In the genomic region with DNA sequence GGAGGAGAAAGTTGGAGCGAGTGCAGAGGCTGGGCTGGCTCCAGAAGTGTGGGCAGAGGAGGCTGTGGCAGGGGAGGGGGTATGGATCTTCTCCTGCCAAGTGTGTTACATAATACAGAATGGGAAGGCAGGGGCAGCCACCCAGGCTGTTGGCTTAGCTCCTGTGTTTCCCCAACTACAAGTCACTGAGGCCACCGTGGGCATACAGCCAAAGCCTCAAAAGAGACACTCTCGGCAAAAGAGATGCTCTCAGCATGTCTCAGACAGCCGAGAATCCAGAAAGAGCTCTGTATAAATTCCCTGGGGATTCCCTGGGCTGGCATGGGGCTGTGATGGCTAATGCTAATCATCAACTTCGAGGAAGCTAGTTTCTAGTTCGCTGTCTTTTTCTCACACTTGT, we compare ENCODE assay signal across 9 mouse cellular contexts.
DNase-seq lines count a peak whose midpoint lies in the region; ATAC-seq lines count a peak whose summit lies in the region.
"Had no signal": no experiment of that assay in that cellular context is flagged by ENCODE, and none has a peak within 500 bp of the region (broad histone marks: within the 10 kb centered on the region; RNA-seq: fewer than 3 reads in every experiment).

No protein-coding gene starts in this region.

- H3K4me3 ChIP-seq in forebrain, embryonic 16.5 days (replicated peaks; ENCODE audit: low read length), result no peak overlapping the region
- H3K4me3 ChIP-seq in forebrain, embryonic 11.5 days (ENCODE audit: low read depth, low read length), result no peak overlapping the region
- H3K4me3 ChIP-seq in embryonic facial prominence, embryonic 15.5 days (replicated peaks), result no peak overlapping the region
- H3K4me3 ChIP-seq: myocyte had no signal

- no peak overlapping the region for H3K27ac ChIP-seq in forebrain, embryonic 16.5 days (ENCODE audit: low read length)
- no peak overlapping the region for H3K27ac ChIP-seq in forebrain, embryonic 11.5 days (ENCODE audit: low read depth, low read length)
- H3K27ac ChIP-seq in embryonic facial prominence, embryonic 15.5 days (replicated peaks), result no peak overlapping the region

- ATAC-seq in forebrain, embryonic 16.5 days, result peak; percentile 74
- ATAC-seq in forebrain, embryonic 11.5 days (replicated peaks; ENCODE audit: low FRiP score), result no peak
- peak; percentile 66; the same call in 1 of the 2 replicates for ATAC-seq in embryonic facial prominence, embryonic 15.5 days (ENCODE audit: insufficient number of reproducible peaks, low FRiP score, low TSS enrichment, low read depth)
- no peak for ATAC-seq in megakaryocyte progenitor cell, adult 5-6 weeks (replicated peaks; ENCODE audit: poor library complexity)

- no peaks in the 10 kb centered on the region for H3K27me3 ChIP-seq in forebrain, embryonic 16.5 days (replicated peaks; ENCODE audit: control insufficient read depth, insufficient read depth, low read length)
- no peaks in the 10 kb centered on the region for H3K27me3 ChIP-seq in forebrain, embryonic 11.5 days (ENCODE audit: control insufficient read depth, insufficient read depth, low read length)
- no peaks in the 10 kb centered on the region for H3K27me3 ChIP-seq in embryonic facial prominence, embryonic 15.5 days

- 0 out of 2 replicates have a peak, but pooled peaks cover 3% of the 10 kb centered on the region for H3K4me1 ChIP-seq in forebrain, embryonic 16.5 days (replicated peaks; ENCODE audit: control insufficient read depth, insufficient read depth, low read length)
- H3K4me1 ChIP-seq in forebrain, embryonic 11.5 days (replicated peaks; ENCODE audit: control insufficient read depth, insufficient read depth, low read length), result no peaks in the 10 kb centered on the region
- H3K4me1 ChIP-seq in embryonic facial prominence, embryonic 15.5 days, result peaks cover 10% of the 10 kb centered on the region; the same call in 1 of the 2 replicates

- no peak overlapping the region for H3K4me2 ChIP-seq in forebrain, embryonic 16.5 days (ENCODE audit: low read length)
- no peak overlapping the region for H3K4me2 ChIP-seq in forebrain, embryonic 11.5 days (ENCODE audit: low read depth, low read length, severe bottlenecking)
- no peak overlapping the region for H3K4me2 ChIP-seq in embryonic facial prominence, embryonic 15.5 days (replicated peaks)

- no peak for DNase-seq in forebrain, embryonic 11.5 days (ENCODE audit: low spot score)
- peak; percentile 62 for DNase-seq in NIH3T3 (ENCODE audit: low read depth)
- DNase-seq in left cerebral cortex, postnatal 25 days (ENCODE audit: low spot score in 2 of 2), result peak; percentile 26 to 72
- no peak for DNase-seq in spleen, adult 12 weeks (ENCODE audit: low spot score)
- DNase-seq in heart, postnatal 14 days, result no peak

- WGBS in forebrain, embryonic 16.5 days, result 42% methylated on average over 6 of the region's 6 CpGs
- WGBS in forebrain, embryonic 11.5 days, result 78% methylated on average over 6 of the region's 6 CpGs
- WGBS in embryonic facial prominence, embryonic 15.5 days, result 37% methylated on average over 6 of the region's 6 CpGs

- no peak overlapping the region for H3K9ac ChIP-seq in forebrain, embryonic 16.5 days (replicated peaks; ENCODE audit: low read depth, low read length)
- H3K9ac ChIP-seq in forebrain, embryonic 11.5 days (ENCODE audit: low read length), result no peak overlapping the region
- H3K9ac ChIP-seq in embryonic facial prominence, embryonic 15.5 days, result no peak overlapping the region

- H3K9me3 ChIP-seq in forebrain, embryonic 16.5 days (ENCODE audit: control insufficient read depth, low read length), result no peaks in the 10 kb centered on the region
- H3K9me3 ChIP-seq in forebrain, embryonic 11.5 days (ENCODE audit: control insufficient read depth, low read length), result no peaks in the 10 kb centered on the region
- H3K9me3 ChIP-seq in embryonic facial prominence, embryonic 15.5 days (replicated peaks), result no peaks in the 10 kb centered on the region

- intact Hi-C loops in left cerebral cortex, postnatal 25 days (cut with DNase I), result no loop called here
- intact Hi-C loops in heart, postnatal 14 days (cut with DNase I), result no loop called here

- H3K36me3 ChIP-seq in forebrain, embryonic 16.5 days (ENCODE audit: control insufficient read depth, insufficient read depth), result no peaks in the 10 kb centered on the region
- no peaks in the 10 kb centered on the region for H3K36me3 ChIP-seq in forebrain, embryonic 11.5 days (ENCODE audit: control insufficient read depth, insufficient read depth, low read length)
- no peaks in the 10 kb centered on the region for H3K36me3 ChIP-seq in embryonic facial prominence, embryonic 15.5 days

Comparison
In these comparisons a context has a peak if more than half of its experiments do, and no peak if none do; other contexts are left out.
1. ATAC-seq: peak in forebrain, embryonic 16.5 days (single experiment) and embryonic facial prominence, embryonic 15.5 days (single experiment); none in forebrain, embryonic 11.5 days (single experiment) and megakaryocyte progenitor cell, adult 5-6 weeks (single experiment).
2. DNase-seq: peak in NIH3T3 (single experiment) and left cerebral cortex, postnatal 25 days (2 of 2); none in forebrain, embryonic 11.5 days (single experiment), spleen, adult 12 weeks (single experiment) and heart, postnatal 14 days (0 of 2).